Mouse (Mus musculus): ENCODE results near the gene Chrnb1. TPM values are rescaled to one million over a fixed set of nuclear protein-coding genes. Genes with fewer than 3 reads are reported as not detected.

Chrnb1 gene
- polyA plus RNA-seq (2012; rRNA removed) = 5.5 and 8.7 TPM in 2 replicates

- peak within 1 kb of the TSS; percentile 82 for H3K27ac ChIP-seq (ENCODE audit: insufficient read depth, low read depth, low read length)
- WGBS = 1% methylated on average over 52 of the region's 52 CpGs
- no peaks in the 10 kb centered on the region for H3K36me3 ChIP-seq (ENCODE audit: control insufficient read depth, insufficient read depth, low read length)
- peak within 1 kb of the TSS; percentile 60 for H3K4me3 ChIP-seq (ENCODE audit: low read depth, low read length)
- no peaks in the 10 kb centered on the region for H3K27me3 ChIP-seq (ENCODE audit: control insufficient read depth, insufficient read depth, low read length)
- TF ChIP-seq CTCF (IDR thresholded peaks at IDR 0.05; ENCODE audit: extremely low read depth, insufficient read length, insufficient replicate concordance, low read depth, low read length) = no peak
- TF ChIP-seq POLR2A (IDR thresholded peaks at IDR 0.05; ENCODE audit: low read depth, low read length) = peak; percentile 52; the same call in 1 of the 2 replicates
- H3K4me1 ChIP-seq (ENCODE audit: control insufficient read depth, insufficient read depth, insufficient read length, low read length) = peaks cover 5% of the 10 kb centered on the region
These were observed at the start of gene Chrnb1 for GRCm38 (mm10) chr11:69795168-69795982. Chrnb1 (minus strand) TSS chr11:69795943.

DNA sequence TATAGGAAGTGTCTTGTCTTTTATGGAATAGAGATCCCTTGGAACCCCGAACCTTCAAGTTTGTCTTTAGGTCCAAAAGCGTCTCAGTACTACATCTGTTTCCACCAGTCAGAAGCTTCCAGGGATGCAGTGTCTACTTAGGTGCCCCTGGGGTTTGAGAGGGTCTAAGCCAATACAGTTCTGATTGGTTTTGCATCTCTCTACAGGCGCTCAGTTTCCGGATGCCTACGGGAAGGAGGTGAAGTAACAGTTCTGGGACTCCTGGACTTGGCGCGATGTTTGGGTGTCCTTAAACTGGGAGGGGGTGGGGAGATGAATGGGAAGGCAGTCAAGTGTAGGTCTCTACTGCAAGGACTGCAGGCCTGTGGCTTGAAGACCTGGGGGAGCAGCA, 43.0 kb upstream of the Chrnb1 start:
- H3K27me3 ChIP-seq (ENCODE audit: control insufficient read depth, insufficient read depth, low read length) = peaks cover 12% of the 10 kb centered on the region
- peak overlapping the region; percentile 63 for H3K27ac ChIP-seq (ENCODE audit: insufficient read depth, low read depth, low read length)
- H3K4me1 ChIP-seq (ENCODE audit: control insufficient read depth, insufficient read depth, insufficient read length, low read length) = peaks cover 3% of the 10 kb centered on the region
- TF ChIP-seq POLR2A (IDR thresholded peaks at IDR 0.05; ENCODE audit: low read depth, low read length) = no peak
- no peak for TF ChIP-seq CTCF (IDR thresholded peaks at IDR 0.05; ENCODE audit: extremely low read depth, insufficient read length, insufficient replicate concordance, low read depth, low read length)
- H3K4me3 ChIP-seq (ENCODE audit: low read depth, low read length) = peak overlapping the region; percentile 76
- WGBS = under 1% methylated on average over 7 of the region's 7 CpGs
- H3K36me3 ChIP-seq (ENCODE audit: control insufficient read depth, insufficient read depth, low read length) = no peaks in the 10 kb centered on the region

DNA sequence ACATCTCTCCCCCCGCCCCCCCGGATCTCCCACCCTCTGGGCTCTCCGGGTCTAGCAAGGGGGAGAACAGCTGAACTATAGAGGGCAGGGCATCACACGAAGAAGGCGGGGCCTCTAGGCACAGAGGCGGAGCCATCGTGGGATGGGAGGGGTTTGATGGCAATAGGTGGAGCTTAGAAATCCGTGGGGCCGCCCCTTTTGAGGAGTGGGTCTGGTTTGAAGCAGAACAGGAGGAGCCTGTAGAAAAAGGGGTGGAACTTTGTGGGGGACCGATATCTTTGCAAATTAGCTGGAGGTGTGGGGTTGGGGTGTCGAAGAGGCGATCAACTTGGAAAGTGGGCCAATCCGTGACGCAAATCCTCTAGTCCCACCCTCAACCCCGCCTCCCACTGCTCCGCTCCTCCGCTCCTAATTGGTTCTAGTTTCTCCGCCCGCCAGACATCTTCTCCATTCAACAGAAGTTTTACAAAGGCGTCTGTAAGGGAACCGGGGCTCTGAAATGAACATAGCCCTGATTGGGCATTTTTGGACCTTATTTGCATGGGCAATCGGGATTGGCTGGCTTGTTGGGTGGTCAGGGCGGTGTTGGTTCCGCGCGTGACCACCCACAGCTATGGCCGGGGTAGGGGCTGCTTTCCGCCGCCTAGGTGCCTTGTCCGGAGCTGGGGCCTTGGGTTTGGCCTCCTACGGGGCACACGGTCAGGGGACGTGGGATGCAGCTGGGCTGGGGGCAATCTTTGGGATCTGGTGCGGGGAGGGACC, 42.4 kb upstream of the Chrnb1 start, which contains the start of gene Tmem256:
Tmem256 (plus strand) TSS at position 563 of the 762 bp plus-strand sequence.
- Histone ChIP-seq H3K4me1 (ENCODE audit: control insufficient read depth, insufficient read depth, insufficient read length, low read length) (peaks cover 4% of the 10 kb centered on the region), H3K36me3 (ENCODE audit: control insufficient read depth, insufficient read depth, low read length) (no peaks in the 10 kb centered on the region), H3K27ac (ENCODE audit: insufficient read depth, low read depth, low read length) (peak within 1 kb of the TSS; percentile 63), H3K27me3 (ENCODE audit: control insufficient read depth, insufficient read depth, low read length) (peaks cover 12% of the 10 kb centered on the region), H3K4me3 (ENCODE audit: low read depth, low read length) (peak within 1 kb of the TSS; percentile 76)
- WGBS = under 1% methylated on average over 34 of the region's 34 CpGs
- peak; percentile 78 for TF ChIP-seq POLR2A (IDR thresholded peaks at IDR 0.05; ENCODE audit: low read depth, low read length)
- no peak for TF ChIP-seq CTCF (IDR thresholded peaks at IDR 0.05; ENCODE audit: extremely low read depth, insufficient read length, insufficient replicate concordance, low read depth, low read length)

GRCm38 (mm10) chr11:69837604-69837951, 41.8 kb upstream of the Chrnb1 start, which contains the start of gene Nlgn2:
Nlgn2 (minus strand) TSS chr11:69837784.
- peak within 1 kb of the TSS; percentile 63 for H3K27ac ChIP-seq (ENCODE audit: insufficient read depth, low read depth, low read length)
- peaks cover 12% of the 10 kb centered on the region for H3K27me3 ChIP-seq (ENCODE audit: control insufficient read depth, insufficient read depth, low read length)
- WGBS = under 1% methylated on average over 32 of the region's 32 CpGs
- no peak for TF ChIP-seq CTCF (IDR thresholded peaks at IDR 0.05; ENCODE audit: extremely low read depth, insufficient read length, insufficient replicate concordance, low read depth, low read length)
- TF ChIP-seq POLR2A (IDR thresholded peaks at IDR 0.05; ENCODE audit: low read depth, low read length) = no peak
- no peaks in the 10 kb centered on the region for H3K36me3 ChIP-seq (ENCODE audit: control insufficient read depth, insufficient read depth, low read length)
- peaks cover 4% of the 10 kb centered on the region for H3K4me1 ChIP-seq (ENCODE audit: control insufficient read depth, insufficient read depth, insufficient read length, low read length)
- H3K4me3 ChIP-seq (ENCODE audit: low read depth, low read length) = peak within 1 kb of the TSS; percentile 76

DNA sequence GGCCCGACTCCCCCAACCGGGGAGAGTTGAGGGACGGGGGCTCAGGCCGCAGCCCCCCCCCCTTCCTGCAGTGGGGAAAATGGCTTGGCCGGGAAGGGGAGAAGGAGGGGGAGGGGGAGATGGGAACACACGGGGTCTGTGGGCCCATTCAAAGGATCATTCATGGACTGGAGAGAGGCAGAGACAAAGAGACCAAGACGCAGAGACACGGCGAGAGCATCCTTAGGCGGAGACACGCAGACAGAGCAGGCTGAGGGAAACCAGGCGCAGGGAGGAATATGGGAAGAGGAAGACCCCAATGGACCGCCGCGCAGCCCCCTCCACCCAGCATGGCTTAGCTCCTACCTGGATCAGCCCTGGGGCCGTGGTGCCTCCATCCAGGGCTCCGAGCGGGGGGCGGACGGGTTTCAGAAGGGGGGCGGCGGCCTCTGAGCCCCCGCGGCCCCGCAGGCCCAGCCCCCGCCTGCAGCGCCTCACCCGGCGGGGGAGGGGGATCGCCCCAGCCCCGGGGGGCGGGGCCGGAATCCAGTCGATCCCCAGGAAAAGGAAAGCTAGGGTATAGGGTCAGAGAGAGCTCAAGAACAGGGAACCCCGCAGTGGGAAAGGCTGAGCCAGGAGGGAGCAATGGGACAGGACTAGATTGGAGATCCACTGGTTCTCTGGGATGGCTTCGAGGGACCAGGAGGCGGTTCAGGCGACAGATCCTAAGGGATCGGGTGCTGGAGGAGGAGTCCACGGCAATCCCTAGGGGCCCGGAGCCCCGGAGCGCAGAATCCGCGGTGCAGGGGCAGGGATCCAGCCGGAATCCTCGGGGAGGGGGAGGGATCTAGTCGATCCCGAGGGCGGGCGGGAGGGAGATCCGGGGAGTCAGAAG, 41.2 kb upstream of the Chrnb1 start:
- Histone ChIP-seq H3K36me3 (ENCODE audit: control insufficient read depth, insufficient read depth, low read length) (no peaks in the 10 kb centered on the region), H3K27me3 (ENCODE audit: control insufficient read depth, insufficient read depth, low read length) (peaks cover 12% of the 10 kb centered on the region), H3K4me3 (ENCODE audit: low read depth, low read length) (peak overlapping the region; percentile 76), H3K4me1 (ENCODE audit: control insufficient read depth, insufficient read depth, insufficient read length, low read length) (peaks cover 4% of the 10 kb centered on the region), H3K27ac (ENCODE audit: insufficient read depth, low read depth, low read length) (no peak overlapping the region)
- WGBS = 6% methylated on average over 49 of the region's 52 CpGs
- TF ChIP-seq CTCF (IDR thresholded peaks at IDR 0.05; ENCODE audit: extremely low read depth, insufficient read length, insufficient replicate concordance, low read depth, low read length) (no peak), POLR2A (IDR thresholded peaks at IDR 0.05; ENCODE audit: low read depth, low read length) (no peak)

GRCm38 (mm10) chr11:69835966-69836335, 40.2 kb upstream of the Chrnb1 start:
- peaks cover 12% of the 10 kb centered on the region for H3K27me3 ChIP-seq (ENCODE audit: control insufficient read depth, insufficient read depth, low read length)
- H3K27ac ChIP-seq (ENCODE audit: insufficient read depth, low read depth, low read length) = no peak overlapping the region
- H3K36me3 ChIP-seq (ENCODE audit: control insufficient read depth, insufficient read depth, low read length) = no peaks in the 10 kb centered on the region
- 18% methylated on average over 4 of the region's 4 CpGs for WGBS
- H3K4me1 ChIP-seq (ENCODE audit: control insufficient read depth, insufficient read depth, insufficient read length, low read length) = peaks cover 4% of the 10 kb centered on the region
- TF ChIP-seq CTCF (IDR thresholded peaks at IDR 0.05; ENCODE audit: extremely low read depth, insufficient read length, insufficient replicate concordance, low read depth, low read length) (no peak), POLR2A (IDR thresholded peaks at IDR 0.05; ENCODE audit: low read depth, low read length) (no peak)
- no peak overlapping the region for H3K4me3 ChIP-seq (ENCODE audit: low read depth, low read length)
